Mouse (Mus musculus): ENCODE data around the gene Inf2.

The Inf2 gene

GRCm38 (mm10) chr12:112644855-112645506 is 56.4 kb downstream of the Inf2 start:
- in situ Hi-C loops (cut with MboI; ENCODE audit: unreplicated experiment in 2 of 2), result no loop called here

DNA sequence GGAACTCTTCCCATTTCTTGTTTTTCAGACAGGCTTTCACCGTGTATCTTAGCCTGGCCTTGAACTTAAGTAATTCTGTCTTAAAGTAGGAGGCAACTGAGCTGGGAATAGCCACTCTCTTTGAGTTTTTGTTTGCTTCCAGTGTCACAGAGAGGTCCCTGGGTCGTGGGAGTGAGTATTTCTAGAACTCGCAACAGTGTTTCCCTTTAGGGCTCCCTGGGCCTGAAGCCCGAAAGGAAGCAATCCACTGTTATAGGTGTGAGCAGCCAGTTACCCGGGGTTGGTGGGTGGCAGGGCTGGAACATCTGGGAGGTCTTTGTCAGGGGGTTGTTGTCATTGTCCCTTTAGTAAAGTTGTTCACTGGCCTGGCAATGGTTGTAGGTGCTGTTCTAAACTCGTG is 57.6 kb downstream of the Inf2 start:
- in situ Hi-C loops (cut with MboI; ENCODE audit: unreplicated experiment in 2 of 2), result no loop called here

DNA sequence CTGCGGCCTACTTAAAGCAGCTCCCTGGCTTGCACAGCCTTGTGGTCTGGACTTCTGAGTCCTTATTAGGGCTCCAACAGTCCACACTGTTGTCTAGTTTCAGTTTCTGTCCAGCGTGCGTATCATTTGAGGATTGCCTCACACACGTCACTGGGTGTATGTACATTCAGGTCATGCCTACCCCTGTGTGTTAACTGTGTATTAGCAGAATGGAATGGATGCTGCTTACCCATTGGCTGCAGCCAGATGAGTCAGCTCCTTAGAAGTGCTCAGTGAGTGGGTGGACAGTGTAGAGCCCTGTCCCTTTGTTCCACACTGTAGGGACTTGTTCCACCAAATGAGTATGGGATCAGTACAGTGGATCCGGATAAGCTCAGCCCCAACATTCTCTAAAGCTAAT is 59.5 kb downstream of the Inf2 start:
- in situ Hi-C loops (cut with MboI; ENCODE audit: unreplicated experiment in 2 of 2), result no loop called here

DNA sequence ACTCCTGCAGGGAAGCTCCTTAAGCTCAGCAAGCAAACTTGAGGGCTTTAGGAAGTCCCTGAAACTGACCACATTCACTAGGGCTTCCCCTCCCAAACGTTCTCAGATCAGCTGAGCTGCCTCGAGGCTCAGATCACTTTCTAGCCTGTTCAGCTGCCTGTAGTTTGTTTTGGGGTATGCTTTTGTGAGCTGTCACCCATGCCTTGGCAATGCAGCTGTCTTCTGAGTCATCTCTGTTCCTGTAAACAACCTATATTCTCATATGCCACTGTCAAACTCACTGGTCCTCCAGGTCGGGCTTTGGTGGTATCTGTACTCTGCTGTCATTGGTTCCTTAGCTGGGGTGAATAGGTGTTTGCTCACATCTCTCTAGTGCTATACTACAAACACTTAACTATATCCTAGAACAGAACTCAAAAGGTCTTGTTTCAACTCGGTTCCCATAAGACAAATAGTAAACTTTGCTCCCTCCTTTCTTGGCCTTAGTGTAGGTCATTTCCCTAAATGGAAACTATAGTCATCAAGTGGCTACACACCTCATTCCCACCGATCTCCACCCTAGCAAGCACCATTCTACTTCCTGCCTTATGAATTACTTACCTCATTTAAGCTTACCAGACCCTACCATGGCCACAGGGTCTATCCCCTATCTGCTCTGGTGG is 63.3 kb downstream of the Inf2 start:
- in situ Hi-C loops (cut with MboI; ENCODE audit: unreplicated experiment in 2 of 2), result no loop called here

DNA sequence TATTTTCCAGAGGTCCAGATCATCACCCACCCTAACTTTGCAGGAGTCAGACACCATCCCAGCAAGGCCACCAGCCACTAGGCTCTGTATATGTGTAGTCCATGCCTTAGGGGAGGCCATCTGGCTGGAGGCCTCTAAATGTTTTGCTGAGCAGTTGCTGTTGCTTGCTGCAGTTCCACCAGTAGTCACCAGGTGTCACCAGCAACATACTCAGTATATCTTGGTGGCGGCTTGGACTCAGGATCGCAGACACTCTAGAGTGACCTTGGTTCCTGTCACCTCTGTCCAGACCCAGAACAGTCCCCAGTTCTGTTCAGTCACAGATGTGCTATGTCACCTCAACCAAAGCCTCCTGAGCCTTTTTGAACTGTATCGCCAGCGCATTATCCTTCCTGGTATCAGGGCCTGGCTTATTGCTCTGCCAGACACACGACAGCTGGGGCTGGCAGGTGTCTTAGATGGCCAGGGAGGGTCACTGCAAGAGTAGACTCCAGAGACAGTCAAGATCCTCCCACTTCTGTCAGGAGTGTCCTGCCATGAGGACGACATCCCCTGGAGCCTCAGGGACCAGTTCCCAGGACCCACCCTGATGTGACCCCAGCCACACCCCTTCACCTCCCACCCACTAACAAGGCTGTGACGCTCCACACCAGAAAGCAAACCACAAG is 64.7 kb downstream of the Inf2 start:
- in situ Hi-C loops (cut with MboI; ENCODE audit: unreplicated experiment in 2 of 2), result no loop called here

DNA sequence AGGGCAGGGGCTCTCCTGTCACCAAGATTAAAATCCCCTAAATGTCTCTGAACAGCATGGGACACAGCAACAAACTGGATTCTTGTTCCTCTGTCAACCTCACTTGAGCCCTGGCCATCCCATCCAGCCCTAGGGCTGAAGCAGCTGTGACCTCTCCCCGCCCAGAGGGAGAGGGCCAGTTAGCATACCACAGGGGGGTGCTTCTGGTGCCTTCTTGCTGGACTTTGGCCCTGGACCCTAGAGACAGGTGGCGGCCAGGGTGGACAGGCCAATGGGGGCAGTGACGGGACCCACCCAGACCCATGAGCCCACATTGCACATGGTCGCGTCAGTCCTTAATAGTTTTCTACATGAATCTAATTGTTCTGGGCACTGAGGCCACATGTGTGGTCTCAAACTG is 65.5 kb downstream of the Inf2 start:
- in situ Hi-C loops (cut with MboI; ENCODE audit: unreplicated experiment in 2 of 2), result no loop called here

DNA sequence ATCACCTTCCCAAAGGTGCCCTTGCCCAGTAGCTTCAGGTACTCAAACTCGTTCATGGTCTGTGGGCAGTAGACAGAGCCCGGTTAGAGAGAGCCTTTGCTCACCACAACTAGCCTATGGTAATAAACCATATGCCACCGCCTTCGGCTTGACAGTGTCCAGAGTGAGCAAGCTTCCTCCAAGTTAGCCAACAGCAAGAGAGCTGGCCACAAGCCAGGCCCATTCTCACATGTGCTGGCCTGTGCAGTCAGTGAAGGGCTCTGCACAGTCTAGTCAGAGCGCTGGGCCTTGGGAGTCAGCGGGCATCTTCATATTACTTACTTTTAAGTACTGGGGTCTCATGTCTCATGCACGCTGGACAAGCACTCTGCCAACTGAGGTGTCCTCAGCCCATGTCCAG is 70.0 kb downstream of the Inf2 start:
- in situ Hi-C loops (cut with MboI; ENCODE audit: unreplicated experiment in 2 of 2), result loop anchor here (5.0 kb wide), 1 partner anchor 49 kb away; no protein-coding TSS in a partner anchor

- in situ Hi-C loops (cut with MboI; ENCODE audit: unreplicated experiment in 2 of 2), result loop anchor here (5.0 kb wide), 1 partner anchor 48 kb away; no protein-coding TSS in a partner anchor
These were observed 70.5 kb downstream of the Inf2 start for GRCm38 (mm10) chr12:112659109-112659508.

DNA sequence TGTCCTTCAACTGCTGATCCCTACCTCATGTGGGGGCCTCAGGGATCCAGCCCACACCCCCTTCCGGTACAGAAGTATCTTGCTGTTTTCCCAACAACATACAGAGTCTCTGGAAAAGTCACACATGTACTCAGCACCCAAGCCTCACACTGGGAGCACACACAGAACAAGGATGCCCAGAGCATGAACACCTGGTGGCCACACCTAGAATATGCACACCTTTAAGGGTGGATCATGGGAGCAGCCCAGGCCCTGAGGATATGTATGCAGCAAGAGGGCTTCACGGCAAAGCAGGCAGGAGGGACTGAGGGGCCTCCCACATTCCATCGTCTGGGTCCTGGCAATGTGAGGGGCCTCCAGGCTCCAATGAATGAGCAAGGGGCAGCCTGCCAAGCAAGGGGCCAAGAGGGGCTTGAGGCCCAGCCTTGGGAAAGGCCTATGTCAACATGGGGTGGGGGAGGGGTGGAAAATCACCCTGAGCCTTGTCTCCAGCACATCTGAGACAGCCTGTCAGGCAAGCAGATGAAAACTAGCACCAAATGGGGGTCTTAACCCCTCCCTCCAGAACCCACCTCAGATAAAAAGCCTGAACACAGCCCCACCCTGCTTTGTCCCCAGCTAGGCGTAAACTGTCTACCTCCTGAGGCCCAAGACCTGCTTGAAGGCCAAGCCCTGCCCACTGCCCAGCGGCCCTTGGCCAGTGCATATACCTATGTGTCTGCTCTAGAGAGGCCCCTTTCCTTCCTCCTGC is 72.2 kb downstream of the Inf2 start:
- in situ Hi-C loops (cut with MboI; ENCODE audit: unreplicated experiment in 2 of 2), result no loop called here

GRCm38 (mm10) chr12:112661327-112661605 is 72.7 kb downstream of the Inf2 start:
- in situ Hi-C loops (cut with MboI; ENCODE audit: unreplicated experiment in 2 of 2), result no loop called here

- in situ Hi-C loops (cut with MboI; ENCODE audit: unreplicated experiment in 2 of 2), result no loop called here
These were observed 73.3 kb downstream of the Inf2 start for GRCm38 (mm10) chr12:112661851-112662250.

- in situ Hi-C loops (cut with MboI; ENCODE audit: unreplicated experiment in 2 of 2), result no loop called here
These were observed 74.7 kb downstream of the Inf2 start for GRCm38 (mm10) chr12:112663303-112663702.

GRCm38 (mm10) chr12:112663716-112664115 is 75.1 kb downstream of the Inf2 start:
- in situ Hi-C loops (cut with MboI; ENCODE audit: unreplicated experiment in 2 of 2), result no loop called here

GRCm38 (mm10) chr12:112664124-112664523 is 75.5 kb downstream of the Inf2 start:
- in situ Hi-C loops (cut with MboI; ENCODE audit: unreplicated experiment in 2 of 2), result no loop called here

- in situ Hi-C loops (cut with MboI; ENCODE audit: unreplicated experiment in 2 of 2), result no loop called here
These were observed 76.1 kb downstream of the Inf2 start for GRCm38 (mm10) chr12:112664656-112665055.
